Mouse (Mus musculus): Measurements from ENCODE around the gene Mettl27.

The Mettl27 gene

DNA sequence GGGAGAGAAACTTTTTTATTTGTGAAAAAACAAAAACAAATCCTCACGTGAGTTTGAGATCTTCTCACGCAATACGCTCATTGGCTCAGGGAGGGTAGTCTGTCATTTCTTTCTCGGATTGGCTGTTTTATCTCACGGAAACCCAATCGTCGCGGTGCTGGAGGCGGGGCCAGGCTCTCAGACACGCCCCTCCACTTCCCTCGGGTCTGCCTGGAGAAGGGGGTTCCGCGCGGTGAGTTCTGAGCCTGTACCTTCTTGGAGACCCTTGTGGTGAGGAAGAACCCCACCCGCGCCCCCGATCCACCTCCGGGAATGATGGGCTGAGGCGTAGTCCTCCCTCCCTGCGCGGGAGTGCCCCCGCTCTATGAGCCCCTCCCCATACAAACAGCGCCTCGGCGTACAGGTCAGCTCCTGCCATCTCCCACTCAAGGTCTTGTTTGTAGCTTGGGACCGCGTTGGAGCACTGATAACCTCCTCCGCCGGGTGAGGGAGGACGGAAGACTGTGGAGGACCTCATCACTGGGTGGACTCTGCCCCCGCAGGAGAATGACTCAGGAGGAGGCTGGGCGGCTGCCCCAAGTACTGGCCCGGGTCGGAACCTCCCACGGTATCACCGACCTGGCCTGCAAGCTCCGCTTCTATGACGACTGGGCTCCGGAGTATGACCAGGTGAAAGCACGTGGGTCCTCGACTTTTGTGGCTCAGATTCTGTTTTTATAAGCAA lies at the start of gene Mettl27:
TSS of gene Mettl27 (plus strand) at position 190 of the 724 bp plus-strand sequence.
- peak; percentile 60 for DNase-seq (ENCODE audit: low spot score)

DNA sequence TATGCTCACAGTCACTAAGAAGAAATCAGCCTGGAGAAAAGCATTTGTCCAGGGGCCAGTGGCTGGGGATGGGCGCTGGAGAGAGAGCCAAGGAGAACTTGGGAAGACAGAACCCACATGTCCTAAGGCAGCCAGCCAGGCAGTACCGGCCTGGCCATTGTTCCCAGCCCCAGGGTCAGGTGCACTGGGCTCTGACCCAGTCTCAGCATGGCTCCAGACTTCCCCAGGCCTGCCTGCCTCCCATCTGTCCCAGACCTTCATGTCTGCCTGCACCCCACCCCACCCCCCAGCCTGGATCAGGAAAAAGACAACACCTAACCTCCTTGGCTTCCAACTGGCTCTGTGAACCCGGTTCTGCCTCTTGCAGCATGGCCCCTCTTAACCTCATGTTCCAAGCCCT lies 49.1 kb upstream of the Mettl27 start:
- no peak for DNase-seq (ENCODE audit: low spot score)

GRCm38 (mm10) chr5:134887447-134888335 lies 44.5 kb upstream of the Mettl27 start:
- no peak for DNase-seq (ENCODE audit: low spot score)

DNA sequence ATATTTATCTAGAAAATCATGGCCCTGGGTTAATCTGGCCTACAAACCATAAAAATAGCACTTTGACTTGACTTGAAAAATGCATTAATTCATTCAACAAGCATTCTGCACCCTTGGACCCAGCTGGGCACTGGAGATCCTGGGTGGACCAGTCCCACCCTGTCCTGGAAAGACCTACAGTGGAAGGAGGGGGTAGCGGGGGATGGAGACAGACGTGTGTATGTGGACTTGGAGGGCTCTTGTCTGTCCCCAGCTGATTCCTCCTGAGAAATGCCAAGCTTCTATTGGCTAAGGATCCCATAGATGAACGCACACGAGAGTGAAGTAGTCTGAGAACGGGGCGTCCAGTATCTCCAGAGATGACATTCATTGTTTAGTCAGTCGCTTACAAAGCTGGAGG lies 43.7 kb upstream of the Mettl27 start:
- no peak for DNase-seq (ENCODE audit: low spot score)

GRCm38 (mm10) chr5:134890601-134891054 lies 41.5 kb upstream of the Mettl27 start:
- DNase-seq (ENCODE audit: low spot score) = no peak

- DNase-seq (ENCODE audit: low spot score) = no peak
Observed at GRCm38 (mm10) chr5:134891552-134891951, 40.6 kb upstream of the Mettl27 start.

DNA sequence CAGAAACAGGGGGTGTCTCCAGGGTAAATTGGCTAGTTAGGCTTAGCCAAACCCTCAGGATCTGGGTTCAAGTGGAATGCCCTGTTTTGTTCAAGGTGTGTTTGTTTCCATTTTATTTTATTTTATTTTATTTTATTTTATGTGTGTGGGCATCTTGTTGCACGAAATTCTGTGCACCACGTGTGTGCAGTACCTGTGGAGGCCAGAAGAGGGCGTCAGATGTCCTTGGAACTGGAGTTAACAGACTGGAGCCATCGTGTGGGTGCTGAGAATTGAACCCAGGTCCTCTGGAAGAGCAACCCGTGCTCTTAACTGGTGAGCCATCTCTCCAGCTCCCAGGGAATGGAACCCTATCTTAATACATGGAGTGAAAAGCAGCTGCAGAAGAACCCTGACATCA lies 39.5 kb upstream of the Mettl27 start:
- DNase-seq (ENCODE audit: low spot score) = no peak

GRCm38 (mm10) chr5:134895291-134895690 lies 36.9 kb upstream of the Mettl27 start:
- no peak for DNase-seq (ENCODE audit: low spot score)

DNA sequence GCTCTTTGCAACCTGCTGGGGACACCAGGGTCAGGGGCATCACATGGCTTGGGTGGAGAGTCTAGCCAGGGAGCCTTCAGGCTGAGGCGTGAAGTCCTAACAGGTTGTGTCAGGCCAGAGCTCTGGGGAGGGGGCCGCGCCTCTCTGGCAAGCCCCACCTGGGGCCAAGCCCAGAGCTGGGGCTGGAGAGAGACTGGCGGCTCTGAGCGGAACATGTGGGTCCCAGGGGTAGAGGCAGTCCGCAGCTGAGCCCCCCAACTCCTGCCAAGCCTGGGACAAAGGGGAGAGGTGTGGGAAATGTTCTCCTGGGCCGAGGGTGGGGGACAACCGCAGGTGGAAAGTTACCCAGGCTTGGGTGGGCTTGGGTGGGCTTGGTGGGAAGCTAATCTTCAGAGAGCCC lies 35.2 kb upstream of the Mettl27 start:
- no peak for DNase-seq (ENCODE audit: low spot score)

GRCm38 (mm10) chr5:134897596-134897995 lies 34.6 kb upstream of the Mettl27 start:
- DNase-seq (ENCODE audit: low spot score) = no peak

GRCm38 (mm10) chr5:134901012-134901643 lies 31.0 kb upstream of the Mettl27 start:
- no peak for DNase-seq (ENCODE audit: low spot score)

DNA sequence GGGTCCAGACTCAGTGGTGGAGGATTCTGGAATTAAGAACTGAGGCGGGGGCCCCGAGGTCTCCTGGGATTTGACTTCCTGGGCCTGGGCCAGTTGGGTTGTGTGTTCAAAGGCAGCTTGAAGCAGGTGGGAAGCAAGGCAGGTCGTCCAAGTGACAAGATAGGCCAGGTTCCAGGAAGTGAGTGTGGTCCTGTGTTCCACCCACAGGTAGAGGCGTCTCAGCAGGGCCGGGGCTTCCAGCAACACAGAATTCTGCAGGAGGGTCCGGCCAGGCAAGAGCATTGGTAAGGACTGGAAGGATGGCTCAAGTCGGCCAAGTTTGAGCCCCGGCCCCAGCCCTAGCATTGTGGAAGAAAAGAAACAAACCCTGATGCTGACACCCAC lies 30.5 kb upstream of the Mettl27 start:
- DNase-seq (ENCODE audit: low spot score) = no peak

DNA sequence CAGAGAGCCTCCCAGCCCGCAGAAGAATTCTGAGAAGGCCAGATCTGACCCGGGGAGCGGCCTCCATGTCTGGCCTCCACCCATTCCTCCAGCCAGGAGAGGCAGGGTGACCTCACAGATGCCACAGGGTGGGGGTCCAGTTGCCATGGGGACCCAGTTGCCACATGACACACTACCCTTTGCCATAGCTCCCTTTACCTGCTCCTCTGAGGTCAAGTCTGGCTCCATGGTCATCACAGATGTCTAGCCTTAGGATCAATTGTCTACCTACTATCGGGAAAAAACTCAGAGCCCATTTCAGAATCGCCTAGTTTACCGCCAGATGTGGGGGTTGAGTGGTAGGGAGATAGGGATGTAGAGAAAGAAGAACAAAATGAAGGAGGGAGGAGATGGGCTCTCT lies 25.5 kb upstream of the Mettl27 start, which contains the start of gene Tmem270:
TSS of gene Tmem270 (minus strand) at position 101 of the 400 bp plus-strand sequence.
- no peak for DNase-seq (ENCODE audit: low spot score)

- DNase-seq (ENCODE audit: low spot score) = peak; percentile 92
Observed at GRCm38 (mm10) chr5:134907135-134907534, 25.0 kb upstream of the Mettl27 start.

DNA sequence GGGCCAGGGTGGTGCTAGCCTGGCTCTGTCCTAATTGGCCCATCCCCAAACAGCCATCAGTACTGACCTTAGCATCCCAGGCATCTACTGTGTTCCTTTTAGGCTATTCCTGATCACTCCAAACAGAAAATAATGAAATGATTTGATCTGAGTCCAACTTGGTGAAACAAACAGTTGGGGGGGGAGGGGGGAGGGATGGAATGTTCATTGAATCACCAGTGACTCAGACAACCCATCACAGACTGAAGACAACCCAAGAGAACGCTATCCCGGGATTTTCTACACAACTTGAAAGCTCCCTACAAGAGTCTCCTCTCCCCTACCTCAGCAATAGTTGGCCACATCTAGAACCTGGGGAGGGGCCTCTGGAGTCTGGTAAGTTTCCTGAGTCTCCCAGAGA lies 20.3 kb upstream of the Mettl27 start:
- no peak for DNase-seq (ENCODE audit: low spot score)

DNA sequence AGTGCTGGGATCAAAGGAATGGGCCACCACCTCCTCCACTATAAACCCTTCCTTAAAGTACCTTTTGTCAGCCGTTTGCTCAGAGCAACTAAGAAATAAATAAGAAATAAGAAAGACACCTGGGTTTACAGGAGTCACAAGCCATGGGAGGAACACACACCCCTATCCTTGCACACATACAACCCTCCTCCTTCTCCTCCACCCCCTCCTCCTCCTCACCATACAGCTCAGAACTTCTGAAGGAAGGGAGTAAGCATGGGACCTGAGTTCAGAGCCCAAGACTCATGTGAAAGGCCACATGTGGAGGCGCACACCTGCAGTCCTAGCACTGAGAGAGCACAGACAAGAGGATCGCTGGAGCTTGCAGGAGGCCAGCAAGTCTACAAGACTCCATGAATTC lies 18.8 kb upstream of the Mettl27 start:
- DNase-seq (ENCODE audit: low spot score) = no peak

DNA sequence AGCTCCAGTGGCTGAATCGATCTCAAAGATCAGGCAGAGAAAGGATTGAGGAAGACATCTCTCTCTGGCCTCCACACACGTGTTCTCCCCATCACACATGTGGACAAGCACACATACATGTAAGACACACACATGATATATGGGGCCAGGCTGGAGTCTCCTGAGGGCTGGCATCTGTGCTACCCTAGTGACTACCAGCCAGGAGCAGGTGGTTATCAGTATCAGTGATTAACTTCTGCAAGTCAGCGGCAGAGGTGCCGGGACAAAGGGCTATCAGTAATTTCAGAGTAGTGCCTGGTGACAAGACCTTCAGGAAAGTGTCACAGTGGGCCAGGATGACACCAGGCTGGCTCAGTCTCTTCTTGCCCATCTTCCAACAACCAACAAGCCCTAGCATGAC lies 18.4 kb upstream of the Mettl27 start:
- no peak for DNase-seq (ENCODE audit: low spot score)

- DNase-seq (ENCODE audit: low spot score) = no peak
Observed at GRCm38 (mm10) chr5:134914510-134914909, 17.7 kb upstream of the Mettl27 start.

DNA sequence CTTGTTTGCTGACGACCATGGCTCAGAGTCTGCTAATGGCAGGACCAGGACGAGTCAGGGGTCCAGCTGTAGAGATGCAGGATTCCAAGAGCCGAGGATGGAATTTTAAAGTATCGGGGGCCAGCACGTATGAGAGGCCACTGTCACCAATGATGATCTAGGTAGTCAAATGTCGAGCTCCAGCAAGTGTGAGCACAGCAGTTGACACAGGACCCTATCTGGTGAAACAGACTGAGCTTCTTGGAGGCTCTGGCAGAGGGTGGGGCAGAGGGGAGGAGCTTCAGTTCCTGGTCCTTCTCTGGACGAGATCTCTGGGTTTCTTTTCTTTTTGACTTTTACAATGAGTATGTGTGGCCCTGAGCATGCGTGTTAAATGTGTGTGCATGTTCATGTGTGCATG lies 16.9 kb upstream of the Mettl27 start, which contains the start of gene Cldn13:
TSS of gene Cldn13 (minus strand) at position 216 of the 400 bp plus-strand sequence.
- no peak for DNase-seq (ENCODE audit: low spot score)

DNA sequence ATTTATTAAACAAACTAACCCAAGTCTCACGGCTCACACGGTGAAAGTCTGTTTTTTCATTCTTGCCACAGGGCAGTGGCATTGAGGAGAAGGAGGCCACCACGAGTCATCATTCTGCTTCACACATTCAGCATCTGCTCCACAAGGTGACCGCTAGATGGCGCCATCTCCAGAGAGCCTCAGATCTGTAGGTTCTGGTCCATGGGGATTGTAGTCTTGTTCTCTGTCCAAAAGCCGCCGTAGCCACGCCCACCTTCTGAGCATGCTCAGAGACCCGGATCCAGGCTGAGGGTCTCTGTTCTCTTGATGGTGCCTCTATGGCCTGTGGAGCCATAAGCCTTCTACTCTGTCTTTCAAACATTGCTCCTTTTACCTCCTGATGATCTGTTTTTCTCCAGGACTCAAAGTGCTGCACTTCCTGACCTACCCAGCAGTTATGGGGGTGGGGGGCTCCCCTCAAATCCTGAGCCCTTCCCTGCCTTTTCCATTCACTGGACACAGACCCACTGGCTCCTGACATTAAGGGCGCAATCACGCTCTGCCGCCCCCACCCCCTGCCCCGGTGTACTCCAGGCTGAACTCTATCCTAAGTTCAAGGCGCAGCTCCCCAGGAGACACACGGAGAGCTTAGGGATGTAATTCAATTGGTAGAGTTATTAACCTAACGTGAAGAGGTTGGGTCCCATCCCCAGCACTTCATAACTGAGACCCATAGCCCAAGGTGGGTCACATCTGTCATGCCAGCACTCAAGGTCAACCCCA lies 13.9 kb upstream of the Mettl27 start:
- DNase-seq (ENCODE audit: low spot score) = peak; percentile 32

DNA sequence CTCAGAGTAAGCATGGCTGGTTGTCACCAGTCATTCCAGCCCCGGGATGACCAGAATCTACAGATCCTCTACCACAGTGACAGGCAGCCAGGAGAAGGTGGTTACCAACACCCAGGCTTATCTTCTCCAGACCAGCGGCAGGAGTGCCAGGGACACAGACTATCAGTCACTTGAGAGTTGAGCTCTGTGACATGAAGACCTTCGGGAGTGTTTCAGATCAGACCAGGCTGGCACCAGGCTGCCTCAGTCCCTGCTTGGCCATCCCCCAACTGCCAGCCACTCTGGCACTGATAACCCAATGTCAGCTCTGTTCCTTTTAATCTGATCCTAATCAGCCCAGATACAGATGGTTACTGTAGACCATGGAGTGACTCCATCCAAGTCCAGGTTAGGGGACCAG lies 13.1 kb upstream of the Mettl27 start:
- no peak for DNase-seq (ENCODE audit: low spot score)
